Mouse (Mus musculus) right cerebral cortex, postnatal 10 days (tissue): ENCODE results near the gene Prune2.

Experiments
- DNase-seq, 2 experiments: peaks; one replicate each; pipeline ENCODE4 v3.0.0; 2021; ENCODE audit warnings: low spot score in 2 of 2

Gene Prune2

DNA sequence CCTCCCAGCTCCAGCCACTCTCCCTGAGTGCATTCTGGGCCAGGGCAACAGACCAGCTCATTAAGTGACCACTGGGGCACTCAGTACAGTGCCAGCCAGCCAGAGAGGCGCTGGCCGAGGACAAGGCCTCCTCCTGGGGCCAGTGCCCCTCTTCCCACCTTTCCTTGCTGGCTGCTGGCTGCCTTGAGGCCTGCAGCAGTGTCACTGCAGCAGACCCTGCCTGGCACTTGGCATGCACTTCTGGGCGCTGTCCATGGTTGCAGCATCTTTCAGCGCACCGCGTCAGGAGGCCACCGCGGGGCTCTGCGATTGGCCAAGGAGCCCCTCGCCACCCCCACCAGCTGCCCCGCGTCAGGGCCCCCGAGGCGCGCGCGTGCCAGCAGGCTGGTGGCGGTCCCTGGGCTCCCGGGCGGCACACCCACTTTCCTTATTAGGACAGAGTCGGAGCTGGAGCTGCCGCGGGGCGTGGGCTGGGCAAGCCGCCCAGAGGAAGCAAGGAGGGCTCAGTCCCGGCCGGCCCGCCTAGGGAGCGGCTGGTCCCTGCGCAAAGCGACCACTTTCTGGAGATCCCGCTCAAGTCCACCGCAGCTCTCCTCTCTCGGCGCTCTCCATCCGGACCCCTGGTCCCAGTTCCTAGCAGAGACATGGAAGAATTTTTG lies at the start of gene Prune2:
TSS of gene Prune2 (plus strand) at position 506 of the 659 bp plus-strand sequence.
- peak; percentile 54 to 67 for DNase-seq

DNA sequence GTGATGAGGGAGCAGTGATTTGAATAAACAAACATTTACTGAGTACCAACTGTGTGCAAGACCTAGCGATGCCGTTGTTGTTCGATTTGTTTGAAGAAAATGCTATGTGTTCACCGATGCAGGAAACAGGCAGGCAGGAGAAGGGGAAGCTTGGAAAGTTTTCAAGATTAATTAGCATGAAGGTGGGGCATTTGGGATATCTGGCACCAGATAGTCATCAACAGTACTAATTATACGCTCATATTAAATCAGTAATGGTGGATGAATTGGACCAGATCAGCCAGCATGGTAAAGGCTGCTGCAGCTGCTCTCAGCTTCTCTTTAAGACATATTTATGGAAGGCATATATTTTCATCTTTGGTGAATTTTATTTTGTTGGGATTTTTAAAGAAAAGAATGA lies 44.4 kb upstream of the Prune2 start:
- DNase-seq: no peak

DNA sequence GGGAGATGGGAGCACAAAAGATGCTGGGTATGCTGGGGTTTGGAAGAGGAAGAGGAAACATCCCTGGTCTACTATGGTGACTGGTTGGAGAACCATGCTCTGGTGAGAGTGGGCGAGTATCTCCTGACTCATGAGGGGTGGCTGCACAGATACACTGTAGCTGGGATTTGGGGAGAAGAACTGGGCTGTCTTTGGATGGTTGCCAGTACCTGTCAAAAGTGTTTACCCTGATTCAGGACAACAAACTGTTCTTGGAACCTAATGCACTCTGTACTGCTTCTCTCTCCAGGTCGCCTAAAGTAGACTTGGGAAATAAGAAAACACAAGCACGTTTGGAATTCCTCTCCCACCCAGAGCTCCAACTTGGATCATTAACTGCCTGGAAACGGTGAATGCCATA lies 31.4 kb upstream of the Prune2 start:
- no peak for DNase-seq

DNA sequence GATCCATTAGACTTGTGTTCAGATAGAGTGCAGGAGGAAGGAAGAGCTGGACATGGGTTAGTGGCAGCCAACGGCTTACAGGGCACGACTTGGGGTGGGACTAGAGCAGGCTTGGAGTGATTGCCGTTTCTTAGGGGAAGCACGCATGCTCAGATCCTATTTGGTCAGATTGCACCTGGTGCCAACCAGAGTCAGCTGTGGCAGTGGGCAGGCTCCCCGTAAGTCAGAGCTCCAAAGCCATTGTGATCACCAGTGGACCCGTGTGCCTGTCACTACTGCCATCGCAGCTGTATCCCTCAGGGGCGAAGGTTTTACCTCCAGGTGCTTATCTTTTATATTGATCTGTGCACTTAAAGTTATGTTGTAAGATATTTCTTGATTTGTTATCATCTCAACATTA lies 21.3 kb upstream of the Prune2 start:
- DNase-seq: no peak

DNA sequence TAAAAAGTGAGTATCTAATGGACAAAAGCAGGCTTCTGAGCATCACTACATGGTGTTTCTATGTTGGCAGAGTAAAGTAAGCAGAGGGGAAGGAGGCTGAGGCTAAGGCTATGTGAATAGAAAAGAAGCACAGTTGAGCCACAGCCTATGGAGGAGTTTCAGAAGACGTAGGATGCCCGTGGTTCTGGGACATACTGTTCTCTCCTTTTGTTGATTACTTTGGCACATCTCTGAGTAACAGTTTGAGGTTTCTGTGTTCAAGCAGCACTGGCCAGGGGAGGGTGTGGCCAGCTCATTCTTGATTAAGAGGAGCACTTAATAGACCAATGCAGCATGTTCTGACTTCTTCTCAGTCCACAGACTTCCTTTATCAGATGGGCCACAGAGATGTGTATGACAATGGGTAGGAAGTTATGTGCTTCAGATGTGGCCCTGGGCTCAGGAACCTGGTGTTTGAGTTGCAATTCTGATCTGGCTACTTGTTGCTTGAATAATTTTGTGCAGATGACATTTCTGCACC lies 7.1 kb upstream of the Prune2 start:
- DNase-seq: no peak

DNA sequence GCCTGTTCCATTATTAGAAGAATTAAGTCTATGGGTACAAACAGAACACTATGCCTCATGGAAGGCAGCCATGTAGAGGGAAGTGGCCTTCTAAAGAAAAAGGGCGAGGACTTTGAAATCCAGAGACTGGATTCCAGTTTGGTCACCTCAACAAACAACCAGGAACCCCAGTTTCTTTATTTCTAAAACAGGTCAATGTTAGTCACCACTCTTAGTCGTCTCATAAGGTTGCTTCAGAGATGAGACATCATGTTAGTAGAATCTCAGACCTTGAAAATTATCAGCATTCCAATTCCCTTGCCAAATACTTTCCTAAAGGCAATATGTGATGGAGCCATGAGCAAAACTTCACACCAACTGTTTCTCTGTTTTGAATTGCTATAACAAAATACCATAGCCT lies 6.6 kb upstream of the Prune2 start:
- no peak for DNase-seq

DNA sequence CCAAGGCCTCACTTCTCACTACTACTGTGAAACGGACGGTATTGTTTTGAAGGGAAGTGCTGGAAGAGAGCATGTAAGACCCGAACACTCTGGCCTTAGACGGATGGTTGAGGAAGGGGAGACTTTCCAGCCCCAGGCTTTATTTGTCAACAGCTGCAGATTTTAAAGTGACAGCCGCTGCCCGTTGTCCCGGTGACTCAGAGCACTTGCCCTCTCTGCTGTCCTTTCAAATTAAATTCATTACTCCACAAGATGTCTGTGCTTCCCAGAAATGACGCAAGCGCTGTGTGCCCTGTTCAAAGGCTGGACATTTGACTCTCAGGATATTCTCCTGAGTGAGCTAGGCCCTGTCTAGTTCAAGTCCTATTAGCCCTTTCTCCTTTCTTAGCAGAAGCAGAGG lies 5.9 kb upstream of the Prune2 start:
- no peak for DNase-seq

DNA sequence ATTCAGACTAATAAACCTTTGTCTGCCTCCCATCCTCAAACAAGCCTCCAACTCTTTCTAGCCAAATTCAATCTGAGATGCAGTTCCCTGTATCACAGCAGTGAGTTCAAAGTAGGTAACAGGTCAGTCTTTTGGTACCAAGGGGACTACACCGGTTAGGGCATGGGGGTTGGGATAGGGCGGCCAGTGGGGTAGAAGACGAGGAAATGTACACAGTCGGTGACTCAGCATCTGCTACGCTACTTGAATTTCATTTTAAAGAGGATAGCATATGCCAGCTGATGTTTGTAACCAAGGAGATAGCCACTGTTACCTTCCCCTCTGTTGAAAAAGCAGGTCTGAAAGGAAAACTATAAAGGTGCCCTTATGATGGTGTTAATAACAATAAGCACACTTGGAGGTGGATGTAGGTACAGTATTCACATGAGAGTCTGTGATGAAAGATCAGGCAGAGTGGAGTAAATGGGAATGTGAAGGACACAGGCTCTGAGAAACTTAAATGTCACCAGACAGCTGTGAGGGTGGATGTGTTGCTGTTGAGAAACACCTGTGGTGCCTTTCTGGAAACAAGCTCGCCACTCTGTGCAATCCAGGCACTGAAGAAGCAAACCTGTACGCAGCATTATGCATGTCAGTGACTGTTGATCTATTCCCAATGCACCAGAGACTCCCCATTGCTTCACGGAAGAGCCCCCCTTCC lies 5.1 kb upstream of the Prune2 start:
- no peak for DNase-seq

DNA sequence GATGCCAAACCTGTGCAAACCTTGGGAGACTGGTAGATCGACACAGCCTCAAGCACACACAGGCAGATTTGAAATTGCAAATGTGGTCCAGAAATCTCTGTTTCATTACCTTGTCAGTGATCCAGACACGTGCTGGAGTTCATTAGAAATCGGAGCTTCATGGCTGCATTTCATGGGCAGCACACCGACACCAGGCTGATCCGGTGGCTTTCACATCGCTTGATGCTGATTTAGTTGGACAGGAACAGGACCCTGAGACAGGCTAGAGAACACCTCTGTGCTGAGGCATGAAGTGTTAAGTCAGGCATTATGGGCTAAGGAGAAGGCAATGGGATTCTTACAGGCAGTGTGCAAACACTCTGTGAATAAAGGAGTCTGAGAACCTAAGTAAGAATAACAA lies 1.2 kb upstream of the Prune2 start:
- no peak for DNase-seq

DNA sequence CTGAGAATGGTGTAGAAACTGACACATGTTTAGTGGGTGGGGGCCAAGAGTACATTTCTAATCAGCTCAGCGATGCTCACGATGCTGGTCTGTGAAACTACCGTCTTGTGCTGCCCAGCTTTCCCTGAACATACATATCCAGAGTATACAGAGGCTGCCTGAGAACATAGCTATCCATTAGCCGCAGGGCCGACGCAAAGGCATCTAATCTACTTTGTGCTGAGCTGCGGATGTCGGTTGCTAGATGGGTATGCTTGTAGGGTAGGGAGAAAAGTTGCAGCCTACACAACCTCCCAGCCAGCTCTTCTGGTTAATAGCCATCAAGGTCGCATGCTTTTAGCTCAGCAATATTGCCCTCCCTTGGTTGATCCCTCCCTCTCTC lies 696 bp upstream of the Prune2 start:
- DNase-seq: no peak

DNA sequence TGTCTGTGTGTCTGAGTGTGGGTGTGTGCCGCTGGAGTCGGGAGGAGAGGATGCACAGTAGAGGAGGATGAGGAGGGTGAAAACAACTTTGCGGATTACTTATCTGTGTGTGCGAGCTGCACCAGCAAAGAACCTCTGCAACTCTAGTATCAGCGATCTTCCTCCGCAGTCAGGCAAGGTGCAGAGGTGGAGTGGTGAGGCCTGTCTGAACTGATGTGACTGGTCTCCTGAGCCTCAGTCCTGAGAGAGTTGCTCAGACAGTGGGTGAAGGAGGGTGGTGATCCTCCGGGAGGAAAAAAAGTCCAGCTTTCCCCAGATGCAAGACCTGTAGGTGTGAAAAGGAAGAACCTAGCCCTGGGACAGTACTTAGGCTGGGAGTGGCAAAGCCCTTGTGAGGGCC lies 401 bp downstream of the Prune2 start:
- no peak for DNase-seq

DNA sequence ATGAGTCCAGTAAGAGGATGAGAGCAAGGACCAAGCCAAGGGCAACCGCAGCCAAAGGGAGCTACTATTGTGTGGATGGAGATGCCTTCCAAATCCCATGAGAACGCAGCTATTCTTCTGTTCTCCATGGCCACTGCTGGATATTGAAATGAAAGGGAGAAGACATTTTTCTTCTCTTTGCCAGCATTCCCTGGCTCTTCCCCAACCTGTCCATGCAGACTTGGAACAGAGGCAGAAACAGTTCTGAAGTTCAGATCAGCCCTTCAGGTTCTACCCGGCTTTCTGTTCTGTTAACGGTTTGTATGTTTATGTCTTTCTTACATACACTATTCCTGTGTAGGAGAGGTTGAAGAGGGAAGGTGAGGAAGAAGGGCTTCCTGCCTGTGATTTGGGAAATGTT lies 3.1 kb downstream of the Prune2 start:
- no peak for DNase-seq

DNA sequence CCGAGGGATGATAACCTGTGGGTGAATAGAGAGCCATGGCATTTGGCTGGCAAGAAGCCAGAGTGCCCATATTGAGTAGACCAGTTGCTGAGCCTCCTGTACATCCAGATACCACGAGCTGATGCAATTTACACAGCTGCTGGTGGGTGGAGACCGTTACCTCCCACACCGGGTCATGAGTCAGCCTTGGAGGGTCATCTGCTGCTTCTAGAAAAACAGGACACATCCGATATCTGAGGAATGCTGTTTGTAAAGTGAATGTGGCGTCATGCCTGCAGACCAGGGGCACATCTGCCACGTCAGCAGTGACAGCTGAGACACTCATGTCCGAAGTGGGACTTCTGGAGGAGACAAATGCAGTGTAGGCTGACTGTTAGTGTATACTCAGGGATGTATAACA lies 3.6 kb downstream of the Prune2 start:
- no peak for DNase-seq

DNA sequence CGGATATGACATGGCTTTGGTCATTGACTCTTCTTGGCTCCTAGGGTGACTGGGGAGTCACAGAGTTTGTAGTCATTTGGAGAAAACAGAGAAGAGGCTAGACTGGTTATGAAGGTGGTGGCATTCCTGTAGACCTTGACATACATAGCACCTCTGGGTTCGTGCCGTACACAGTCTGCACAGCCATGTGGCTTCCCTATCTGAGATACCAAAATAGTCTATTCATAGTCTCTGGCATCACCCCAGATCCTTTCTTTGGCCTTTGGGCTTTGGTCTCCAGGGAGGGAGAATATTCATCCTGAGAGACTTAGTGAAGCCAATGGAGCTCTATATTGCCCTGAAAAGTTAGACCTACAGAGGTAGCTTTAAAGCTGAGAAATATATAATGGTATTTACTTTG lies 5.1 kb downstream of the Prune2 start:
- DNase-seq: no peak

DNA sequence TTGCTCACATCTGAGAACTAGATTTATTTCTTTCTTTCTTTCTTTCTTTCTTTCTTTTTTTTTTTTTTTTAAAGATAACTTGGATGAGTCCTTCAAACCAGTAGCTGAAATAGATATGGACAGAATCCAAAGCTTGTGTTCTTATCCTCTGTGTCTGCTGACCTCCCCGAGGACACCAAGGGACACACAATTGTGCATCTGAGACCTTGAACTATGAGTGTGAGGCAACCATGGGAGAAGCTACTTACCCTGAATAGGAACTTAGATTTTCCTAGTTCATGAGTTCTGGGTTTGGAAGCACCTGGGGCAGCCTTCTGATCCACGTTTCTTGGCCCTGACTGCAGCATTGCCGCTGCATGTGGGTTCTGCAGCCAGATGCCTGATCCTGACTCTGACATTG lies 7.3 kb downstream of the Prune2 start:
- no peak for DNase-seq

DNA sequence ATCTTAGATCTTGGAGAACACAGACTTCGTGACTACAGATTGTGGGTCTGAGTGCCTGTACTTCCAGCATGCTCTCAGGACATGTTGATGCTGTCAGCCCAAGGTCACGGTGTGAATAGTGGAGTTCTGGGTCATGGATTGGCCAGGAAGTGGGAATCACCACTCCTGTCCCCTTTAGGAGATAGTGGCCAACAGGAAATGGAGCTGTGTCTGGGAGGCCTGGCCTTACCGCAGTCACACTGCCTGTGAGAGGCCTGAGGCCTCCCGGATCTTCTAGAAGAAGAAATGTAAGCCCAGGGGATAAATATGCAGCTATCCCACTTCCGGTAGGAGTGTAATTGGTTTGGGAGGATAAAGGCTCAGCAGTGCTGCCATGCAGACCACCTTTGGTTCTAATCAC lies 12.8 kb downstream of the Prune2 start:
- no peak for DNase-seq

DNA sequence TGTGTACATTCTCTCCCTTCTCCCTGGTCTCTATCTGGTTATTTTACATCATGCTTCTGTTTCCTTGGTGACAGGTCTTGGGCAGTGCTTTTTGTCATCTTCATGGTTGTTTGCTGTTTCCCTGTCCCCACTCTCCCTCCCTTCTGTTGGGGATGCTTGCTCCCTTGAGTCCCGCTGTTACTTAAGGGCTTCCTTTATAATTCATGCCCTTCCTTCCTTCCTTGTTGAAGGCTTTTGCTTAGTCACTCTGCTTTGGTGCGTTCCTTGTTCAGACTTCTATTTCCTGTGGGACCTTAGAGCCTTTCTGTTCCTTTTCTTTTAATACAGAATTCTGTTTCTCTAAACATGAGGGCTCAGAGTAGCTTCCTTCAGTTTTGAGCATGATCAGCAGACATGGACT lies 14.7 kb downstream of the Prune2 start:
- no peak for DNase-seq

DNA sequence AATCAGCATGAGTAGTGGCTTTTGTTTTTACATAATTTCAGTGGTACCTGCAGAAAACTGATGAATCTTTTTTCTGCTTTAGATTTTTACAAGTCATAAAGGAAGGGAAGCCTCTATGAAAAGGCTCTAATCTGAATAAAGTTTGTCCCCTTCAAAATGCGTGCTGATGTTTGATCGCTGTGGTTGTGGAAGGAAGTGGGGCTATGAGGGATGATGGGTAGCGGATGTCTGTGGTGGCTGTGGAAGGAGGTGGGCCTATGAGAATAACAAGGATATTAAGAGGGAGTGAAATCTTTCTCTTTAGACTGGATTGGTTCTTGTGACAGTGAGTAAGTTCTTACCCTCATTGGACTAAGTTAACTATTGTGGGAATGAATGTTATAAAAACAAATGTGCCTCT lies 23.0 kb downstream of the Prune2 start:
- no peak for DNase-seq

DNA sequence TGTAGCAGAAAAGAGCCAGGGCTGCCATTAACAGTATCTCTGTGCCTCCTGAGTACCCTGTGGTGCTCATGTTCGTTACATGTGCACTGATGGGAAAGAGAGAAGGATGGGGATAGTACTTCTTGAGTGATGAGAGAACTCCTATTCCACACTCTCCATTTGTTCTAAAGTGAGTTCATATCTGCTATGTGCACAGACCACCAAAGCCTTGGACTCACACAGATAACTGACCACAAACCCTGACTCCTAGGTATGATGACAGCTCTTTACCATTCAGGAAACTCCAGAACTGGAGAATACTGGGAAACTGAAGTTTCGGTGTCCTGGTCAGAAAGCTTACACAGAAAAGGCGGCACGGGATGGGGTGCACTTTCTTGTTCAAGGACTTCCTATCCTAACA lies 25.8 kb downstream of the Prune2 start:
- DNase-seq: no peak

DNA sequence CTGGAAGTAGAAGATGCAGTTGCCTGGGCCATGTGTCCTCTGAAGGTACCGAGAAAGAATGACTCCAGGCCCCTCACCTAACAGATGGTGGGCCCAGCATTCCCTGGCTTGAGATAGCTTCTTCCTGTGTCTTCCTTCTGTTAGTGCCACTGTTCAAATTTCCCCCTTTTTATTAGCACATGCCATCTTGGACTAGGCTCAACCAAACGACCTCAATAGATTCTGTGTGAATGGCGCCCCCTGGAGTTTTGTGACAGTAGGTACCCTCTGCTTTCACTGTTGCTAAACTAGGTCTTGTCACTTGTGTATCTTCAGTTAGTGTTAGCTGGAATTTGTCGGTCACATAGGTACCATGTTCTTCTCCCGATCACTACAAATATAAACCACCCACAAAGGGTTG lies 29.0 kb downstream of the Prune2 start:
- DNase-seq: peak; percentile 26 to 44

DNA sequence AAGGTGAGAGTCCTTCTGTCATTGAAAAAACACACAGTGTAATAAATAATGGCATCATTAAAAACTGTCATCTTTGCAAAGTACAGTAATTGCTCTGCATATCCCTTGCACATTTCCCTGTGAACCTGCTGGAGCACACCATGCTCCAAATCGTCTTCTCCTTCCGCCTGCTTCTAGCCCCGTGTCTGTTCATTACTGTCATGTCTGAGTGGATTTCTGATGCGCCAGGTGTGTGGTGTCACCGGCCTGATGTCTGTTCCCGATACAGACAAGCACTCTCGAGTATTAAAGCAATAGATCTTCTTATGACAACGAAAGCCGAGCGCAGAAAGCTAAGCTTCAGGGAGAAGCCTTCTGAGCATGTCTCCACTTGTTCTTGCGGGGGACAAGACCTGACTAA lies 32.1 kb downstream of the Prune2 start:
- no peak for DNase-seq

DNA sequence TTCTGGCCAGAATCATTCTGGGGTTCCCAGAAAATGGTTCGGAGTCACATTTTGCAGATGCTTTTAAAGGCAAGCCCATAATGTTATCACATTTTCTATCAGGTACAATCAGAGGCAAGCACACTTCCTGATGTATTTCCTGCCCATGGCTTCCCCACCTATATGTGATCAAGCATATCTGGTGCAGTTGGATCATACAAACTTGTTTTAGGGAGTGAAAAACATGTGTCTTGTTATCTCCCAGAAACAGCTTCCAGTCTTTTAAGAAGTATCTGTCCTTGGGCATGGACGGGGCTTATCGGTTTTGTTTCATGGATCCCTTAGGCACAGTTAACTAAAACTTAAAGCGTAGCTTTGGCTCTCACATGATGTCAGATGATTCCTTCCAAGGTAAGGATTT lies 36.2 kb downstream of the Prune2 start:
- DNase-seq: no peak

DNA sequence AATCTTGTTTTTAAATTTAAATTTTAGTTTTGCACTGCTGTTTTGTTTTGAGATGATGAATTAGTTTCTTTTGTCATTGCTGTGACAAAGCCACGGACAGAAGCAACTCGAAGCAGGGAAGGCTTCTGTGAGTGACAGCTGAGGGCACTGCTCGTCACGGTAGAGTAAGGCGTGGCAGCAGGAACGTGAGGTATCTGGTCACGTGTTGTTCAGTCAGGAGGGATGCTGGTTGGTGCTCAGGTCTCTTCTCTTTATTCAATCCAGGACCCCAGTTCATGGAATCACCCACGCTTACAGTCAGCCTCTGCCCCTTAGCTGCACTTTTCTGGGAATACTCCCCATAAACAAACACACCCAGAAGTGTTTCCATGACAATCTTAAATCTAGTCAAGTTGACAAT lies 38.3 kb downstream of the Prune2 start:
- DNase-seq: no peak

DNA sequence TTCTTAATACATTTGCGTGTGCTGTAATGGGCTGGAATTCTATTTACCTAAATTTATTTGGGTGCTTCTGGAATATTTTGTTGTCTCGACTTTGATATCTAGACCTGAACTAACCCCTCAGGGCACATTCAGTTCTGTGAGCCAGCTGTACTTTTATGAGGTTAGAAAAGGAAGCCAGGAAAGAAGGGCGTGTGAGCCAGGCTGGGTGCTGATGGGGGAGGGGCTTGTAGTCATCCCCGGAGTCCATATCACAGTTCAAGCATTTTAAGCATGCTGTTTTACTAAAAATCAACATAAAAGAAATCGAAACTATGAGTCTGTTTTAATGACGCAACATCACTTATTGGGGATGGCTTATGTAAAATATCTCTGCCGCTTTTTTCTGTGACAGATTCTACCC lies 42.0 kb downstream of the Prune2 start:
- DNase-seq: no peak
